Comparison of ENCODE assay signal across 12 mouse cellular contexts in genomic region chr9:65528417-65529038, GRCm38 (mm10). TPM values are rescaled to one million over a fixed set of nuclear protein-coding genes. Genes with fewer than 3 reads are reported as not detected.
A peak's percentile ranks its signal among the peaks of the same experiment; 100 is the strongest.
DNase-seq lines count a peak whose midpoint lies in the region; ATAC-seq lines count a peak whose summit lies in the region.
"Had no signal": no experiment of that assay in that cellular context is flagged by ENCODE, and none has a peak within 500 bp of the region (broad histone marks: within the 10 kb centered on the region; RNA-seq: fewer than 3 reads in every experiment).

No protein-coding gene starts in this region.

- intact Hi-C loops in gastrocnemius, postnatal 36 days (cut with DNase I): no loop called here

- peak overlapping the region; percentile 91 for H3K27ac ChIP-seq in liver, embryonic 12.5 days
- H3K27ac ChIP-seq in stomach, embryonic 15.5 days: no peak overlapping the region

- peak overlapping the region; percentile 57 for H3K9ac ChIP-seq in liver, embryonic 12.5 days
- no peak overlapping the region for H3K9ac ChIP-seq in stomach, embryonic 15.5 days

- DNase-seq in gastrocnemius, adult 8-10 months (ENCODE audit: low spot score in 2 of 2): peak; percentile 16 to 45
- DNase-seq in gastrocnemius, postnatal 36 days: no peak
- DNase-seq in thymus, postnatal 4 days: no peak
- no peak for DNase-seq in T-cell, adult 2 months (ENCODE audit: low spot score)
- DNase-seq: heart, postnatal 14 days; kidney, postnatal 25 days; thymus, postnatal 36 days had no signal

- no peaks in the 10 kb centered on the region for H3K27me3 ChIP-seq in megakaryocyte, embryonic 14.5 days (replicated peaks)
- no peaks in the 10 kb centered on the region for H3K27me3 ChIP-seq in liver, embryonic 12.5 days (replicated peaks)
- H3K27me3 ChIP-seq in stomach, embryonic 15.5 days (replicated peaks): no peaks in the 10 kb centered on the region

- H3K4me3 ChIP-seq in megakaryocyte, embryonic 14.5 days (replicated peaks): peak overlapping the region; percentile 83
- H3K4me3 ChIP-seq in liver, embryonic 12.5 days: 0 out of 2 replicates have a peak overlapping the region, but pooled peaks have one; percentile 2
- no peak overlapping the region for H3K4me3 ChIP-seq in stomach, embryonic 15.5 days (replicated peaks)

- no peaks in the 10 kb centered on the region for H3K9me3 ChIP-seq in megakaryocyte, embryonic 14.5 days
- H3K9me3 ChIP-seq in liver, embryonic 12.5 days (replicated peaks): no peaks in the 10 kb centered on the region
- no peaks in the 10 kb centered on the region for H3K9me3 ChIP-seq in stomach, embryonic 15.5 days

- WGBS in liver, embryonic 12.5 days (ENCODE audit: insufficient replicate concordance): 29% methylated on average over 6 of the region's 6 CpGs
- WGBS in stomach, embryonic 15.5 days: 64% methylated on average over 6 of the region's 6 CpGs

- H3K4me1 ChIP-seq in megakaryocyte, embryonic 14.5 days: peaks cover 100% of the 10 kb centered on the region
- peaks cover 71% of the 10 kb centered on the region for H3K4me1 ChIP-seq in liver, embryonic 12.5 days
- 0 out of 2 replicates have a peak, but pooled peaks cover 7% of the 10 kb centered on the region for H3K4me1 ChIP-seq in stomach, embryonic 15.5 days

- ATAC-seq in megakaryocyte, adult 5-6 weeks (ENCODE audit: poor library complexity, severe bottlenecking): no peak
- peak; percentile 91 for ATAC-seq in liver, embryonic 12.5 days
- peak; percentile 71; the same call in 1 of the 2 replicates for ATAC-seq in stomach, embryonic 15.5 days (ENCODE audit: insufficient read depth, low FRiP score, low read depth)

- H3K4me2 ChIP-seq in liver, embryonic 12.5 days: peak overlapping the region; percentile 52
- no peak overlapping the region for H3K4me2 ChIP-seq in stomach, embryonic 15.5 days

- peaks cover 31% of the 10 kb centered on the region for H3K36me3 ChIP-seq in megakaryocyte, embryonic 14.5 days (replicated peaks; ENCODE audit: low read length)
- H3K36me3 ChIP-seq in liver, embryonic 12.5 days: no peaks in the 10 kb centered on the region
- H3K36me3 ChIP-seq in stomach, embryonic 15.5 days: no peaks in the 10 kb centered on the region

RNA-seq across cellular contexts. Expression of gene Ankdd1a, which starts 8.5 kb away (rescaled TPM):
- not detected for total RNA-seq in gastrocnemius, adult 8-10 months (2022)
- total RNA-seq in gastrocnemius, postnatal 36 days (2021): not detected
- polyA plus RNA-seq in megakaryocyte, embryonic 14.5 days (2012; ENCODE audit: insufficient read depth, low replicate concordance): 2.0 TPM in 1 of 2 replicates, not detected in the other
- not detected in 2 replicates for total RNA-seq in megakaryocyte, adult 5-6 weeks (2015)
- total RNA-seq in megakaryocyte, adult 5-6 weeks (2017): 0.08 TPM in 1 of 2 replicates, not detected in the other
- not detected in 2 replicates for polyA plus RNA-seq in liver, embryonic 12.5 days (2016; fragmentation: Nextera tagmentation; extraction: Ambion mirVana)
- 0.14 TPM in 1 of 2 replicates, not detected in the other for polyA plus RNA-seq in stomach, embryonic 15.5 days (2015; fragmentation: Nextera tagmentation; extraction: Ambion mirVana)
- total RNA-seq: heart, postnatal 14 days had no signal
- polyA plus RNA-seq: lung, embryonic 16.5 days had no signal

RNA-seq across cellular contexts. Expression of gene Plekho2, which starts 51.3 kb away (rescaled TPM):
- 1 to 10 TPM; 2.7 to 4.0 (median 3.0) TPM for total RNA-seq in gastrocnemius, adult 8-10 months (2022)
- 1 to 10 TPM; 5.2 to 5.9 TPM for total RNA-seq in gastrocnemius, postnatal 36 days (2021)
- polyA plus RNA-seq in megakaryocyte, embryonic 14.5 days (2012; ENCODE audit: insufficient read depth, low replicate concordance): 198 and 329 TPM in 2 replicates
- 59.1 and 68.1 TPM in 2 replicates for total RNA-seq in megakaryocyte, adult 5-6 weeks (2015)
- total RNA-seq in megakaryocyte, adult 5-6 weeks (2017): 52.5 and 60.6 TPM in 2 replicates
- polyA plus RNA-seq in liver, embryonic 12.5 days (2016; fragmentation: Nextera tagmentation; extraction: Ambion mirVana): 37.2 and 39.1 TPM in 2 replicates
- polyA plus RNA-seq in stomach, embryonic 15.5 days (2015; fragmentation: Nextera tagmentation; extraction: Ambion mirVana): 17.0 and 18.1 TPM in 2 replicates

RNA-seq across cellular contexts. Expression of gene Pif1, which starts 58.4 kb away (rescaled TPM):
- not detected for total RNA-seq in gastrocnemius, adult 8-10 months (2022)
- under 1 TPM in 1 of 2 experiments, not detected in 1; 0.92 TPM for total RNA-seq in gastrocnemius, postnatal 36 days (2021)
- 3.9 and 6.9 TPM in 2 replicates for polyA plus RNA-seq in megakaryocyte, embryonic 14.5 days (2012; ENCODE audit: insufficient read depth, low replicate concordance)
- 12.1 and 12.6 TPM in 2 replicates for total RNA-seq in megakaryocyte, adult 5-6 weeks (2015)
- 12.7 and 16.9 TPM in 2 replicates for total RNA-seq in megakaryocyte, adult 5-6 weeks (2017)
- polyA plus RNA-seq in liver, embryonic 12.5 days (2016; fragmentation: Nextera tagmentation; extraction: Ambion mirVana): 16.1 and 17.4 TPM in 2 replicates
- polyA plus RNA-seq in stomach, embryonic 15.5 days (2015; fragmentation: Nextera tagmentation; extraction: Ambion mirVana): 11.4 and 12.3 TPM in 2 replicates

Comparison
In these comparisons a context has a peak if more than half of its experiments do, and no peak if none do; other contexts are left out.
1. DNase-seq: peak in gastrocnemius, adult 8-10 months (2 of 2); none in gastrocnemius, postnatal 36 days (0 of 2), thymus, postnatal 4 days (single experiment) and T-cell, adult 2 months (single experiment).
2. RNA of gene Plekho2, which starts 51.3 kb away (total RNA-seq): 52.5 to 68.1 TPM in megakaryocyte, adult 5-6 weeks; 5.2 to 5.9 TPM in gastrocnemius, postnatal 36 days and 2.7 to 4.0 TPM in gastrocnemius, adult 8-10 months; every median in the first group is over 4 times any median in the second.
3. RNA of gene Pif1, which starts 58.4 kb away (total RNA-seq): 12.1 to 16.9 TPM in megakaryocyte, adult 5-6 weeks; 0.92 TPM in gastrocnemius, postnatal 36 days and not detected in gastrocnemius, adult 8-10 months; every median in the first group is over 4 times any median in the second.